Mouse (Mus musculus): Measurements from ENCODE around the gene Tecpr1.

Tecpr1 gene

DNA sequence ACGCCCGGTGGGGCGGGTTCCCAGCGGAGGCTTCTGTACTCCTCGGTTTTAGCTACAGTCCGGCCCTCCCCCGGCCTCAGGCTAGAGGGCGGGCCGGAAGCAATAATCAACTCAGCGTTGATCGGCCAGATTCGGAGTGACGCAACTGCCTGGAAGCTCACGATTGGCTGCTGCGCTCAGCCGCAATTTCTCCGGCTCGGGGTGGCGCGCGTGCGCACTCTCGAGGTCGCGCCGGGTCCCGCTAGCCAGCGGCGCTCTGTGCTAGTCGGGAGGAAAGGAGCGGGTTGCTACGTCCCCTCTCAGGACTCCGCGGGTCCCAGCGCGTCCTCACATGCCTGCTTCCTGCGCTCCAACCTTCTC, at the start of gene Tecpr1:
TSS of gene Tecpr1 (minus strand) at position 113 of the 360 bp plus-strand sequence.
- peak; percentile 96 for DNase-seq (ENCODE audit: low read depth)

DNA sequence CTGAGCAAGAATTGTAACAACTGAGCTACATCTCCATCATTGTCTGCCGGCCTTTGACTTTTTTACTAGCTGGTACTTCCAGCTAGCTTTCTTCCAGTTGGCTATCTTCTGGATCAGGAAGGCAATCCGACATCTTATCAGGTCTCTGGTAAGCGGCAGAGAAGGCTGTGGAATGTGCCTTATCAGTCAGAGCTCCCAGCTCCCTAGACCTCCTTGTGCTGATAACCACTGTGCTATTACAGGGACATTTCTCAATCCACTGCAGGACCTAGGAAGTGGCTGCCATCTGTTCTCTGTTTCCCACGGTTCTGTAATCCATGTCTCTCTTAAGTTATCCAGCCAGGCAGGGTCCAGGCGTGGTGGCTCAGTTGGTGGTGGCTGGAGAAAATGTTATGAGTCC, 48.4 kb upstream of the Tecpr1 start:
- DNase-seq (ENCODE audit: low read depth): no peak

DNA sequence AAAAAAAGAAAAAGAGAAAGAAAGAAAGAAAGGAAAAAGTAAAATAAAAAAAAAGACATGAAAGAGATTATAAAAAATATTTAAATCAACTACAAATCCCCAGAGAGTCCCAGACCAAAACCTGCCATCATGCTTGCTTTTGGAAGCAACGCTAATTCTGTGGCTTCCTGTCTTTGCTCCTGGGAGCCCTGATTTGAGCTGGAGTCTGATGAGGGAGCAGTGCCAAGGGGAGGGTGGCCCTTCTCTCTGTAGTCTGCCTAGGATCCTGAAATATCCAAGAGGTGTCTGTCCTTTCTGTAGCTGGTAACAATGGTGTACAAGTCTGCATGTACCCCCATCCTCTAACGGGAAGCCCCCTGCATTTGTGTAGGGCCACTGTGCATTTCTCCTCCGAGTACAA, 47.7 kb upstream of the Tecpr1 start:
- DNase-seq (ENCODE audit: low read depth): no peak

DNA sequence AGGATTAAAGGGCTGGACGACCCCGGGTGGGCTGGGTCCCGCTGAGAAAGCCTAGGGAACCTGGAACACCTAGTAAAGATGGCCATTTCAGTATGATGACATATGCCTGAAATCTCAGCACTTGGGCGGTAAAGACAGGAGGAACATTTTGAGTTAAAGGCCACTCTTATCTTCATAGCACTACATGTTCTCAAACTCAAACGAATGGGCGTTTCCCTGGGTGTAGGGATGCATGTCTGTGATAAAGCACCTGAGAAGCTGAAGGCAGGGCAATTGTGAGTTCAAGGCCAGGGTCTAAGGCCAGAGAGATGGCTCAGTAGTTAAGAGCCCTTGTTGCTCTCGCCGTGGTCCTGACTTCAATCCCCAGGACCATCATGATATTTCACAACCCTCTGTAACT, 47.0 kb upstream of the Tecpr1 start:
- no peak for DNase-seq (ENCODE audit: low read depth)

DNA sequence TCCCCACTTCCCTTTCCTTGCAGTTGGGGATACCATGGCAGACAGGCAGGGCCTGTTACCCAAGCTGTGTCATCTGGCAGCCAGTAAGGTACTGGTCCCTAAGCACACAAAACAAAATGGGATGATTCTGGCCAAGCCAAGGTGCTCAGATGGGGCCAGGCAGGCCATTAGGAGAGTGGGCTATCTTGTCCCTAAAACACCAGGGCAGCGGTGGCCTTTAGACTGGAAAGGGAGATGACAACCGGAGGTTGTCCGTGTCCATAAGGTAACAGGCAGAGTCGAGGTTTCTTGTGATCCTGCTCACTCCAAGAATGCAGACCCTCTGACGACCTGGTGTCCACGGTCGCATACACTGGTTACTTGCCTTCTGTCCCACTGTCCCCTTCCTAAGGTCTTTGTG, 46.5 kb upstream of the Tecpr1 start:
- no peak for DNase-seq (ENCODE audit: low read depth)

DNA sequence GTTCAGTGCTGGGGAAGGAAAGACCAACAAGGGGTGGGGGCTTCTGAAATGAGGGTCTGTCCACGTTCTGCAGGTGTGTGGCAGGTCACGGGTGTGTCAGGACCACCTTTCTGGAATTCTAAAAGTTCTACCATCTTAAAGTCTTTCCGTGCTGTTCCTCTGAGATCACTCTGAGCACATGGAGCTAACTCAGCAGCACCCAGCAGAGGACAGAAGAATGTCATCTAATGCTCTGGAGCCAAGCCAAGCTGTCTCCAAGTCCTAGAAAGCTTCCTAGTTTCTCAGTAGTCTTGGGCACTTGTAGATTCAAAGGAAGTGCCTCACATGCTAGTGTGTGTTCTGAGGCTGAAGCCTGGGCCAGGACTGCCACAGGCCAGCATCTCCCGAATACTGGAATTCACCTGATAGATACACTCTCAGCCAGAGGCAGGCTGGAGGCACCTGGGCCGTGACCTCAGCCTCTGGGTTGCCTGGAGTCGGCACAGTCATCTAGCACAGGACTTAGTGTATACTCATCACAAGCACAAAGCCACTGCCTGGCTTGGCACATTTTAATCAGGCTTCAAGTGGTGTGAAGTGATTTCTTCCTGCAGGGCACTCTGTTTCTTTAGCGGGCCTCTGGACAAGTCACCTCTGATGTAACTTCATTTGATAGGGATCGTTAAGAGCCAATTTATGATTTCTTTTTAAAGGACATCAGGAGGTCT, 44.3 kb upstream of the Tecpr1 start:
- DNase-seq (ENCODE audit: low read depth): peak; percentile 92

DNA sequence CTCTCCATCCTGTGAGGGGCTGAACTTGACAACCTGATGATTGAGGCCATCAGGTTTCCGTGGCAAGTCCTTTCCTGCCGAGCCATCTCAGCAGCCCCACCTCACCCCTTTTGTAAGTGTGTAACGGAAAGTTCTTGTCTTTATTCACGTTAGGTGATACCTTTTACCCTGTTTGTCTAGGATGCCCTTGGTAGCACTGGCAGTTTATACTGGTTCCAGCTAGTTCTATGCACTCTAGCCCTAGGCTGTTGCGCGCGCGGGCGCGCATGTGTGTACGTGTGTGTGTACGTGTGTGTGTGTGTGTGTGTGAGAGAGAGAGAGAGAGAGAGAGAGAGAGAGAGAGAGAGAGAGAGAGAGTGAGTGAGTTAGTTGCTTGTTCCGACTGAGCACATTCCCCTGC, 40.1 kb upstream of the Tecpr1 start:
- no peak for DNase-seq (ENCODE audit: low read depth)

DNA sequence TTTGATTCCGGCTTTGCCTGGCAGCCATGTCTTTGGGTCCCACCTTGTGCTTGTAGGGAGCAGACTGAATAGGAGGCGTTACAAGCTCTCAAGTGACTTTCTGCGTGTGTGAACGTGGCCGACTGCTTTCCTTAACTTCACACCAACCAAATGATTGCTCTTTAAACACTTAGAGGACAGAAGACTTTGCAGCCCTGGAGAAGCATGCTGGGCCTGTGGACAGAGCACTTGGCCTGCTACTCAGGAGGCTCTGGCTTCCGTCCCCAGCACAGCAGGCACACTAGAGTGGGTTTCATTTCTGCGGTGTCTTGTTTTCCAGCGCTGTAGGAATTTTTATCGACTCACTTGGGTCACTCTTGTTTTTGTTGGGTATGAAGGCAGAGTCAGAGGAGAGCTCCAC, 39.7 kb upstream of the Tecpr1 start:
- no peak for DNase-seq (ENCODE audit: low read depth)

DNA sequence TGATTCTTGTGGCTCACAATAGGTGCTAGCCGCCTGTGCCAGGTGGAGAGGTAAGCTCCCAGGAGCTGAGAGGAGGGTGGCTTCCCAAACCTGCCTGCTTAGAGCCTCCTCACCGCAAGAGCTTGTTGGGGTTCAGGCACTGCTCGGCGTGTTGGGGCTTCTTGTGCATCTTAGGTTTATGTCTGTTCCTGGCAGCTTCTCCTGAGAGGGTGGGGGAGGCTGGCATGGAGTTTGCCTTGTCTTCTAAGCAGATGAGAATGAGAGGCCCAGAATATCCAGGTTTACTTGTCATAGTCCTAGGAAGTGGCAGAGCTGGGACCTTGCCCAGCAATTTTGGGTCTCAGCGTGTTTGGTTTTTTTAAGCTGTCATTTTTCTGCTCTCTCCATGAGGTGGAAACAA, 38.4 kb upstream of the Tecpr1 start:
- no peak for DNase-seq (ENCODE audit: low read depth)

DNA sequence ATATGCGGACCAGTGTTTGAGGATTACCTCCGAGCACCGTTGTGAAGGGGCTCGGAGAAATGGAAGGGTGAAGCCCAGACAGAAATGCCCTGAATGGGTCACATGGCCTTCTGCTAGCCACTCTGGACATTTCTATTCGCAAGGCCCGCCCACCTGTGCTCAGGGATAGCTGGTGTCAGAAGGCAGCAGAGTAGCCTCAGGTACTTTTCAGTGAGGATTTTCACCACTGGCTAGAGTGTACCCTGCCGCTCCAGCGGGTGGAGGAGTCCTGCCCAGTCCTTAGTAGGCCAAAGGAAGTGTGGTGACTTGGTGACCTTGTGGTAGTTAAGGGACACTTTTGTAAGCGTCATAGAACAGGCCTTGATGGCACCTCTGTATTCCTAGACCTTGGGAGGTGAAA, 37.9 kb upstream of the Tecpr1 start:
- no peak for DNase-seq (ENCODE audit: low read depth)

DNA sequence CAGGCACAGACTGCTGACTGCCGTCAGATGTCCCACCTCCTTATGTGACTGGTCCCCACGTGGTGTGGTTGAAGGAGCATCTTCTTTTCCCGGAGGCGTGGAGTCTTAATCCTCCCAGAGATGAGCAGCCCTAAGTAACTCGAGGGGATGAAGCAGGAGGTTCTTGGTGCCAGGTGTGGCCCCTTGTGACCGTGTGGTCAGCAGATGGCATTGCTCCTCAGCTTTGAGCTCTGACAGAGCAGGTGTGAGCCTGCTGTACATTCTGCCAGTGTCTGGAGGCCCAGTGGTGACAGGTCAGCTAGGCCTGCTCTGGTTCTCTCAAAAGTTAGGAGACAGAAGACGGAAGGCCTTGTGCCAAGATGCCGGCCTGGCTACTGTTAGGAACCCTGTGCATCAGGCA, 37.0 kb upstream of the Tecpr1 start:
- no peak for DNase-seq (ENCODE audit: low read depth)

DNA sequence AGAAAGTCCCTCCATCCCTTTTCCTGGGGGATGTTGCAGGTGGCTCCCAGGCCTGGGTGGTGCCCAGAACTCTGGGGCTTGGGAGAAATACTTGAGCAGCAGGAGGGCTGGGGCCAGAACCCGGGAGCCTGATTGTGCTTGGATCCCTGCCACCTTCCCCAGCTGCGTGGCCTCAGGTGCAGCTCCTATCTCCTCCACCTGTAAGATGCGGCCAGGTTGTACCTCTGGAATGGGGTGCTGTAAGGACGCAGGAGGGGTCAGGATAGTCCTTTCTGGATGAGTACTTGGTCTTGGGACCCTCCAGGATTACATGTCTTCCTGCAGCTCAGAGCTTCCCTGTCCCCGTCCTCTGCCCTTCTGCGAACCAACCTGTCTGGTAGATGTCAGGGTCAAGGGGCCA, 35.8 kb upstream of the Tecpr1 start:
- no peak for DNase-seq (ENCODE audit: low read depth)

DNA sequence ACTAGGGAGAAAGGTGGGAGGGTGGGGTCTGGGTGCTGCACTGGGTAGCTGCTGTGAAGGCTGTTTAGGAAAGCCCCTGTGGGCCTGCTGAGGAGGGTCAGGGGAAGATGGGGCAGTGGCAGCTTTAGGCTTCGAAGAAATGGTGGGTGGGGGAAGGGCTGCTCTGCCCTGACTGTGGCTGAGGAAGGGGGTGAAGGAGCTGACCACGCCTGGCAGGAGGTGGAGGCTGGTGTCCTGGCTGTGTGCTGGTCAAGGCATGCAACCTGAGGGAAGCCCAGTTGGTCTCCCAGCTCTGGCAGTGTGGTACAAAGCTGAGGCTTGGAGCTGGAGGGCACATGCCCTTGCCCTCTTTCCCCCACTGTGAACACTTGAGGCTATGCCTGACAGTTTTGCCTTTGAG, 35.3 kb upstream of the Tecpr1 start:
- no peak for DNase-seq (ENCODE audit: low read depth)

DNA sequence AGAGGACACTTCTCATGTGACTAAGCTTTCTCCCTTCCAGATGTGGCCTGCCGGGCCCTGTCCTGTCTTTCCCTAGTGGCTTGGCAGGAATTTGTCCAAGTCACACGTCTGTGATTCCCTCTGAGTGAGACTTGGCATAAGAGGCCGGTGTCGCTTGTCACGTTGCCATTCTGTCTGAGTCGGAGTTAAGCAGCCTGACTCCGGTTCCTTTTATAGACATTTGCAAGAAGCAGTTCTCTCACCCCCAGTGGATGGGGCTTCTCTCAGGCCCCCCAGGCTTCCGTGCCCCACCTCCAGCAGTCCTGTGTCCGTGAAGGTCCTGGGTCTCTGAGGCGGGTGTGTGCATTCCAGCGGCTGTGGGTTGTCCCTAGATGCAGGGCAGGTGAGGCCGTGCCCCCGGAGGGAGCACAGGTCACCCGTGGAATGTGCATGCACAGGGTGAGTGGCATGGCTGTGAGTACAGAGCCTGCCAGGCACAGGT, 34.8 kb upstream of the Tecpr1 start:
- DNase-seq (ENCODE audit: low read depth): no peak

DNA sequence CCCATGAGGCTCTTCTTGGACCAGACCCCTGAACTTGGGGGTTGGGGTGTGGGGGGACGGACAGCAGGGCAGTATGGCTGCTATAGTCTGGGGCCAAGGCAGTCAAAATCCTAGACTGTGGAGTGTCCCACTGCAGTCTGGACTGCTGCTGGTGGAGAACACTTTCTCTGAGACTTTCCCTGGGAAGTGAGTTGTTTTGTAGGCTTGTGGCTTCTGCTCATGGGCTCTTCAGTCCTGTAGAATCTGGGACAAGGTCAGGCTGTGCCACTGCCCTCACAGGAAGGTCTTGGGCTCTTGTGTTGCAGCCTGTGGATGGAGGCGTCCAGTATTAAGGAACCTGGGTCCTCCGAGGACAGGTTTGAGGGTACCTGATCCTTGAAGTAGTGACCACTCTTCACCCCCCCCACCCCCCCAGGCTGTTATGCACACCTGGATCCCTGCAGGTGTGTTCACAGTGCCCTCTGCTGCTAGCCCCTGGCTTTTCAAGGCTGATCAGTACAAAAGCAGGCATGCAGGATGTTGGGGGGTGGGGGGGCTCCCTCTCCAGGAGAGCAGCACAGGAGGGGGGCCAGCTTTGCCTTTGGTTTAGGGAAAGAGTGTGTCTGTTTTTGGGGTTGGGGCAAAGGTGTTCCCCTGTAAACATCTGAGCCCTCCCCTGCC, 34.2 kb upstream of the Tecpr1 start:
- no peak for DNase-seq (ENCODE audit: low read depth)

DNA sequence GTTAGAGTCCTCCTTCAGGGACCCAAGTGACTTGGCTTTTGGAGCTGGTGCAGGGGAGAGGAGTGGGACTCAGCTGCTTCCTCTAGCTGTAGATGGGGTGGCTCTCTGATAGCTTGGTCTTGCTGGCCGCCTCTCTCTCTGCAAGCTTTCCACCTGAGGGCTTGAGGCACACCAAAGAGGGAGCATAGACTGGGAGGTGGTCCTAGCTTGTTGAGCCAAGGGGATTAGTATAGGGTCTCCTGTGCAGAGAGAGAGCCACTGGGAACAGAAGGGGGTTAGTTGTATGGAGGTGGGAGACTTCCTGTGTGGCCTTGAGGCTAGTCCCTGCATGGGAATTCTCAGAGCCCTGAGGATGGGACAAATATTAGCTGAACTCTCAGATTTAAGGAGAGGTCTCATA, 33.5 kb upstream of the Tecpr1 start:
- no peak for DNase-seq (ENCODE audit: low read depth)

DNA sequence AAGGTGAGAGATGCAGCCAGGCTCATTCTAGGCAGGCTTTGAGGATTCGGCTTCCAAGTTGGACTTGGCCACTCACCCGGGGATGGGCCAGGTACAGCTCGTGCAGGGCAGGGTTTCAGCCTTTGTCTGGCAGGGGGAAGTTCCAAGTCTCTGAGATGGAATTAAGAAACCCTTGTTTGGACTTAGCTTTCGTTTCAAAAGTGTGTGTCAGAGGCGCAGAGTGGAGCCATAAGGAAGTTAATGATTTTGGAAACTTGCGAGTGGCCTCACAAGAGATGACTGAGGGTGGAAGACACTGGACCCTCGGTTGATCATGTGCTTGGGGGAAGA, 33.1 kb upstream of the Tecpr1 start:
- DNase-seq (ENCODE audit: low read depth): no peak

DNA sequence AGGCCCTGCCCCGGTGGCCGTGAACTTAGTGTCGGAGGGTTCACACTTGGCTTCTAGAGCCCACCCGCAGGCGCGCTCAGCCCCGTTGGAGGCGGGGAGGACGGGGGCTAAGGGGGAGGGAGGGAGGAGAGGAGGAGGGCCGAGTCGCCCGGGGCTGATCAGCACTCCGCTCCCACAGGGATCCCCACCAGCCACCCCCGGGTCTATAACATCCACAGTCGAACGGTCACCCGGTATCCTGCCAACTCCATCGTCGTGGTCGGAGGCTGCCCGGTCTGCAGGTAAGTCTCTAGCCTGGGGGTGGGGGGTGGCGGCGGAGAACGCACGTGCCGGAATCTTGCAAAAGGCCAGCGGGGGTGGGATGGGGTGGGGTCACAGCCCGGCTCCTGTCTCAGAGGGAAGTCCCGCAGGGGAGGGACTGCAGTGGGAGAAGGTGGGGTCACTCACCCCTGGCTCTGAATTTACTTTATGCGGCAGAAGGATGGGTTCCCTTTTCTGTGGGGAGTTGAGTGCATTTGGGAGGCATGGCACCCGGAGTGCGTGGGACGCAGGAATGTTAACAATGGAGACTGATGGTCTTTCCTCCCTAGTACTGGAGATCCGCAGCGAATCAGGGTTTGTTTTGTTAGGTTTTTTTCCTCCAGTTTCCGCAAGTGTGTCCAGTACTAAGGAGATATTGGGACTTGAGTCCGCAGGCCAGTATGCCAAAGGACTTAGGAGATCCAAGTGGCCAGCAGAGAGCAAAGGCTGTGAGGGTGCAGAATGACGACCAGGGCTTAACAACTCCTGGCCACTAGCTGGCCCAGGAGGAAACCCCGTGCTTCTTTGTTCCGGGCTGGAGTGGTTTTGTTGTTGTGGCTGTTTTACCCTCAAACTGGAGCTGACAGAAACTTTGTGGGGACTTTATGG, 32.5 kb upstream of the Tecpr1 start:
- peak; percentile 70 for DNase-seq (ENCODE audit: low read depth)

DNA sequence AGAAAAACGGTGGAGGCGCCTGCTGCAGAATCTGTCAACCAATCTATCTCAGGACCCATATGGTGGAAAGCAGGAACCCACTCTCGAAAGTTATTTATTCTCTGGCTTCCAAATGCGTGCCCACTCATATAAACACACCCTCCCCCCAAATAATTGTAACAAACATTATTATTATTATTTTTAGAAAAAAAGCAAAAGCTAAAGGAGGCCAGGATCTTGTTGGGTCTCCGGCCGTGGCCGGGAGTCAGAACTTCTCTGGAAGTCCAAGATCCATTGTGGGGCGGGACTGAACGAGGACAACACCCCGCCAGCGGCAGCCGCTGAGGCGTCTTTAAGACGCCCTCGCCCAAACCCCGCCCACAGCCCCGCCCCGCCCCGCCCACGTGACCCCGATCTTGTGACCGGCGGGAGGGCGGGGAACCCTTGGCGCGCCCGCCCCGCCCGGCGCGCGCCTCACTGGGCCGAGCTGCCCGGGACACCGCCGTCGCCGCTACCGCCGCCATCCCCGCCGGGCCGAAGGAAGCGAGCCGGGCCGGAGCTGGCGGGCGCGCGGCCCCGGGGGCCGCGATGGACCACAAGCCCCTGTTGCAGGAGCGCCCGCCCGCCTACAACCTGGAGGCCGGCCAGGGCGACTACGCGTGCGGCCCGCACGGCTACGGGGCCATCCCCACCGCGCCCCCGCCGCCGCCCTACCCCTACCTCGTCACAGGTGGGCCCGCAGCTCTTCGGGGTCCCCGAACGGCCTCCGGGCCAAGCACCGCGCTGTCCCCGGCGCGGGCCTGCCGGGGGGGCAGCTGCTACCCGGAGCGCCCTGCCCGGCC, 31.6 kb upstream of the Tecpr1 start:
- DNase-seq (ENCODE audit: low read depth): peak; percentile 96

DNA sequence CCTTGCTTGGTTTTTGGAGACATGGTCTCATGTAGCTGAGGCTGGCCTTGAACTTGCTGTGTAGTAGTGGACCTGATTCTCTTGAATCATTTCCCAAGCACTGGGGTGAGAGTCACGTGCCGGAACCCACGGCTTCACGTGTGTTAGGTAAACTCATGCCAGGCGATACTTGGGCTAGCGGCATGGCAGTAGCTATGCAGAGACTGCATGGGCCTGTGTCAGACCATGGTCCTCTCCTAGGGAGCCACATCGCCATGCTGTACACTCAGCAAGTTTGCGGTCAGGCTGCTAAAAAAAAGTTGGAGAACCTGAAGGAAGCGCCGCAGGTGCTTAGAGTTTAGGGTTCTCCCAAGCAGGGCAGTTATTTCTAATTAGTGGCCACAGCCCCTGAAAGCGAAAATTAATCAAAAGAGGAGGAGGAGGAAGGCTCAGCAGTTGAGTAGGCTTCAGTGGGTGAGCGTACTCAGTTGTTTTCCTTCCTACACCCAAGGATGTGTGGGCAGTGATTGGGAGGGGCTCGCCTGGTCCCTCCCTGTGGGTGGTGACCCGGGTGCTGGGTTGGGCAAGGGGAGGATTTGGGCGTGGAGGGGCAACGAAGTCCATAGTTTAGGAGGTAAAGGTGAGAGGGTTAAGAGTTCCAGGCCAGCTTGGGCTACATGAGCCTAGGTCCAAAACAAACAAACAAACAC, 30.9 kb upstream of the Tecpr1 start:
- peak; percentile 62 for DNase-seq (ENCODE audit: low read depth)

DNA sequence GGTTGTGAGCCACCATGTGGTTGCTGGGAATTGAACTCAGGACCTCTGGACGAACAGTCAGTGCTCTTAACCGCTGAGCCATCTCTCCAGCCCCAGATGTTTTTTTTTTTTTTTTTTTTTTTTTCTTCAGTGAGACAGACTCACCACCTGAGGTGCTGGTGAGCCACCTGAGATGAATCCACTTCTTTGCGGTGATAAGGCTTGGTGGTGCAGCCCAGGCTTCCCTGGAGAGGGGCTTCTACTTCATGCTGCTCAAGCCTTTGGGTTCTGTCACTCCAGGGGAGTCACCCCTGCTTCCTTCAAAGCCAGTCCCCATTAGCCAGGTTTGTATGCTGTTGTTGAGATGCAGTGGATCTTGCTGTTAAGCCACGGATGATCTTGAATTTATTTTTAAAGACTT, 29.8 kb upstream of the Tecpr1 start:
- no peak for DNase-seq (ENCODE audit: low read depth)

Data from NIH3T3 (cell line).